Mouse (Mus musculus): ENCODE data around the gene Cd63. TPM values are rescaled to one million over a fixed set of nuclear protein-coding genes. Genes with fewer than 3 reads are reported as not detected.

Gene Cd63
- polyA plus RNA-seq (2014; fragmentation: Illumina TruSeq; extraction: RNeasy Lipid Tissue Mini Kit (QIAGEN cat#74804)), result 496 TPM

GRCm38 (mm10) chr10:128900698-128901097 lies at the start of gene Cd63:
TSS of gene Cd63 (plus strand) at chr10:128900989.

GRCm38 (mm10) chr10:128891296-128892094 lies 9.3 kb upstream of the Cd63 start, which contains the start of gene Gdf11:
TSS of gene Gdf11 (minus strand) at chr10:128891718.

GRCm38 (mm10) chr10:128922822-128923012 lies 21.9 kb downstream of the Cd63 start, which contains the start of gene Rdh5:
TSS of gene Rdh5 (minus strand) at chr10:128922888.

GRCm38 (mm10) chr10:128923935-128924334 lies 23.1 kb downstream of the Cd63 start, which contains the start of gene Bloc1s1:
TSS of gene Bloc1s1 (minus strand) at chr10:128924035.

GRCm38 (mm10) chr10:128933574-128933973 lies 32.8 kb downstream of the Cd63 start, which contains the start of gene Itga7:
TSS of gene Itga7 (plus strand) at chr10:128933818.

GRCm38 (mm10) chr10:128960590-128961584 lies 60.1 kb downstream of the Cd63 start, which contains the start of gene Mettl7b:
TSS of gene Mettl7b (minus strand) at chr10:128960988.

Other genes starting within 250 kb of the Cd63 start
- 5.7 TPM for gene Suox, start 226.9 kb upstream of the Cd63 start, polyA plus RNA-seq (2014; fragmentation: Illumina TruSeq; extraction: RNeasy Lipid Tissue Mini Kit (QIAGEN cat#74804))
- gene Rab5b, start 204.7 kb upstream of the Cd63 start, polyA plus RNA-seq (2014; fragmentation: Illumina TruSeq; extraction: RNeasy Lipid Tissue Mini Kit (QIAGEN cat#74804)), result 121 TPM
- not detected for gene Pmel, start 196.8 kb upstream of the Cd63 start, polyA plus RNA-seq (2014; fragmentation: Illumina TruSeq; extraction: RNeasy Lipid Tissue Mini Kit (QIAGEN cat#74804))
- 24.2 TPM for gene Cdk2, start 196.0 kb upstream of the Cd63 start, polyA plus RNA-seq (2014; fragmentation: Illumina TruSeq; extraction: RNeasy Lipid Tissue Mini Kit (QIAGEN cat#74804))
- 3.8 TPM for gene Dgka, start 156.1 kb upstream of the Cd63 start, polyA plus RNA-seq (2014; fragmentation: Illumina TruSeq; extraction: RNeasy Lipid Tissue Mini Kit (QIAGEN cat#74804))
- 0.71 TPM for gene Pym1, start 153.1 kb upstream of the Cd63 start, polyA plus RNA-seq (2014; fragmentation: Illumina TruSeq; extraction: RNeasy Lipid Tissue Mini Kit (QIAGEN cat#74804))
- gene Mmp19, start 110.1 kb upstream of the Cd63 start, polyA plus RNA-seq (2014; fragmentation: Illumina TruSeq; extraction: RNeasy Lipid Tissue Mini Kit (QIAGEN cat#74804)), result 9.7 TPM
- gene Dnajc14, start 96.9 kb upstream of the Cd63 start, polyA plus RNA-seq (2014; fragmentation: Illumina TruSeq; extraction: RNeasy Lipid Tissue Mini Kit (QIAGEN cat#74804)), result 45.1 TPM
- 5.9 TPM for gene Tmem198b, start 96.6 kb upstream of the Cd63 start, polyA plus RNA-seq (2014; fragmentation: Illumina TruSeq; extraction: RNeasy Lipid Tissue Mini Kit (QIAGEN cat#74804))
- gene Sarnp, start 83.7 kb upstream of the Cd63 start, polyA plus RNA-seq (2014; fragmentation: Illumina TruSeq; extraction: RNeasy Lipid Tissue Mini Kit (QIAGEN cat#74804)), result 466 TPM
- 75.2 TPM for gene Ormdl2, start 79.3 kb upstream of the Cd63 start, polyA plus RNA-seq (2014; fragmentation: Illumina TruSeq; extraction: RNeasy Lipid Tissue Mini Kit (QIAGEN cat#74804))
- gene Gdf11, start 9.3 kb upstream of the Cd63 start, polyA plus RNA-seq (2014; fragmentation: Illumina TruSeq; extraction: RNeasy Lipid Tissue Mini Kit (QIAGEN cat#74804)), result 7.7 TPM
- 3.0 TPM for gene Rdh5, start 21.9 kb downstream of the Cd63 start, polyA plus RNA-seq (2014; fragmentation: Illumina TruSeq; extraction: RNeasy Lipid Tissue Mini Kit (QIAGEN cat#74804))
- 9.3 TPM for gene Bloc1s1, start 23.0 kb downstream of the Cd63 start, polyA plus RNA-seq (2014; fragmentation: Illumina TruSeq; extraction: RNeasy Lipid Tissue Mini Kit (QIAGEN cat#74804))
- 0.17 TPM for gene Itga7, start 32.8 kb downstream of the Cd63 start, polyA plus RNA-seq (2014; fragmentation: Illumina TruSeq; extraction: RNeasy Lipid Tissue Mini Kit (QIAGEN cat#74804))
- gene Mettl7b, start 60.0 kb downstream of the Cd63 start, polyA plus RNA-seq (2014; fragmentation: Illumina TruSeq; extraction: RNeasy Lipid Tissue Mini Kit (QIAGEN cat#74804)), result not detected
- not detected for gene Olfr9, start 88.4 kb downstream of the Cd63 start, polyA plus RNA-seq (2014; fragmentation: Illumina TruSeq; extraction: RNeasy Lipid Tissue Mini Kit (QIAGEN cat#74804))
- gene Olfr763, start 109.8 kb downstream of the Cd63 start, polyA plus RNA-seq (2014; fragmentation: Illumina TruSeq; extraction: RNeasy Lipid Tissue Mini Kit (QIAGEN cat#74804)), result not detected
- gene Olfr764-ps1, start 138.9 kb downstream of the Cd63 start, polyA plus RNA-seq (2014; fragmentation: Illumina TruSeq; extraction: RNeasy Lipid Tissue Mini Kit (QIAGEN cat#74804)), result not detected
- not detected for gene Olfr765, start 149.0 kb downstream of the Cd63 start, polyA plus RNA-seq (2014; fragmentation: Illumina TruSeq; extraction: RNeasy Lipid Tissue Mini Kit (QIAGEN cat#74804))
- gene Olfr766-ps1, start 168.0 kb downstream of the Cd63 start, polyA plus RNA-seq (2014; fragmentation: Illumina TruSeq; extraction: RNeasy Lipid Tissue Mini Kit (QIAGEN cat#74804)), result not detected
- not detected for gene Olfr767, start 181.9 kb downstream of the Cd63 start, polyA plus RNA-seq (2014; fragmentation: Illumina TruSeq; extraction: RNeasy Lipid Tissue Mini Kit (QIAGEN cat#74804))
- gene Olfr768, start 198.4 kb downstream of the Cd63 start, polyA plus RNA-seq (2014; fragmentation: Illumina TruSeq; extraction: RNeasy Lipid Tissue Mini Kit (QIAGEN cat#74804)), result not detected
- gene Olfr769, start 216.9 kb downstream of the Cd63 start, polyA plus RNA-seq (2014; fragmentation: Illumina TruSeq; extraction: RNeasy Lipid Tissue Mini Kit (QIAGEN cat#74804)), result not detected
- gene Olfr770, start 238.0 kb downstream of the Cd63 start, polyA plus RNA-seq (2014; fragmentation: Illumina TruSeq; extraction: RNeasy Lipid Tissue Mini Kit (QIAGEN cat#74804)), result not detected

Data from ovary, adult 10 weeks (tissue).